Mouse (Mus musculus) kidney, adult 2 months (tissue): ENCODE data around the gene Lrrc45.

ENCODE experiments used
- CTCF ChIP-seq: fragments of 200-500 bp; conservative IDR thresholded peaks from 2 replicates; pipeline ENCODE4 v1.5.1; 2011; ENCODE audit warnings: low read depth, mild to moderate bottlenecking, control low read depth, low read length, moderate library complexity, mixed read lengths; ENCODE audit not compliant: insufficient read depth, insufficient read length
- POLR2A ChIP-seq: fragments of 200-500 bp; IDR thresholded peaks from one replicate; pipeline ENCODE4 v1.6.1; 2011; ENCODE audit warnings: low read depth, low read length, control low read depth

- TF ChIP-seq POLR2A (no peak), CTCF (no peak)
Measured at GRCm38 (mm10) chr11:120719242-120719641, 5.5 kb downstream of the Lrrc45 start.
